Mouse (Mus musculus) spleen, adult 18-20 months (tissue): Measurements from ENCODE around the gene Zfyve9.

Experiments
- DNase-seq, 2 experiments: peaks; one replicate each; pipeline ENCODE4 v3.0.0; 2022; ENCODE audit warnings: mixed read lengths in 2 of 2

Gene Zfyve9

GRCm38 (mm10) chr4:108608651-108609050, 171.9 kb downstream of the Zfyve9 start:
- DNase-seq: no peak

GRCm38 (mm10) chr4:108601870-108602269, 178.7 kb downstream of the Zfyve9 start:
- DNase-seq: no peak

DNA sequence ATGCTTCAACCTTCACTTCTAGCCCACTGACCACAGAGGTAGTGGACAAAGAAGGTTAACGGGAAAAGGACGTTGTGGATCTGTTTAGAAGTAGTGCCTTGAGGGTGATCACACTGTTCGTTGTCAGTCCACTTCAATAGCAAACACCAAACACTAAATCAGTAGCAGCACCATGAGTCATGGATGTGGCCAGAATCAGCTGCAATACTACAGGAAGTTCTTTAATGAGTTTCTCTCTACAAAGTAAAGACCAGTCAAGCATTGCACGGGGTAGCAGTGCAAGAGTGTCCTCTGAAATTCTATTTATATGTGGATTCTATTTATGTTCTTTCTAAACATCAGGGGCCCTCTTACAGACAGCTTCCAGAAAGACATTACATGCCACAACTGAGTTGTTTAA, 182.3 kb downstream of the Zfyve9 start:
- DNase-seq: no peak

DNA sequence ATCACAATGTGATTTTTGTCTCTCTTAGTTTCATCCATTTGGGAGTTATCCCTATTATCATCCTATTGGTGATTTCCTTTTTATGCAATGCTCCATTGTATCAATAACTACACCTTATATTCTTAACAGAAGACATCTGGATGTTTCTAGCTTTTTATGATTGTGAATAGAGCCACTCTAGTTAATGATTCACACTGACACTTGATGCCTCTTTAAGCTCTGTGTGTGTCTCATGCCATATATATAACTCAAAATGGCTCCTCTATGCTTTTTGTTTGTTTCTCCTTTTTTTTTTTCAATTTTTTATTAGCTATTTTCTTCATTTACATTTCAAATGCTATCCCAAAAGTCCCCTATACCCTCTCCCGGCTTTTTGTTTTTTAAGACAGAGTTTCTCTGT, 184.8 kb downstream of the Zfyve9 start:
- no peak for DNase-seq

DNA sequence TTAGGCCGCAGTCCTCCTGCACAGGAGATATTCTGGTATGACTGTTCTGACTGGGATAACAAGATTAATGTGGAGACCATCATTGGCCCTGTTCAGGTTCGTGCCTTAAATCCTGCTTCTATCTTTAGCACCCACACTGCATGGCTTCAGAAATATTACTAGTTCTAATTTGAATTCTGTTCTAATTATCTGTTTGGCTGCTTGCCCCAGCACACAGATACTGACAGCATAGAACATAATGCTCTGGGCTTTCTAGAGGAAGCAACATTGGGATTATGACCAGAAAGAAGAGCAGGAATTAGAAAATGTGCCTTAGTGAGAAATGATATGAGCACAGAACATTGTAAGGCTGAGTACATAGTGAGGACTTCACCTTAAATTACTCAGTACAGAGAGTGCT, 187.2 kb downstream of the Zfyve9 start:
- DNase-seq: no peak
